Mouse (Mus musculus) ES-Bruce4 (cell line): ENCODE results near the gene Gse1.
A peak's percentile ranks its signal among the peaks of the same experiment; 100 is the strongest.

Experiments used
- CTCF ChIP-seq: IDR thresholded peaks from one replicate; pipeline ENCODE4 v1.8.1; 2011; ENCODE audit warnings: low read depth, low read length
- EP300 ChIP-seq: IDR thresholded peaks from 2 replicates; pipeline ENCODE4 v1.6.1; 2011; ENCODE audit warnings: low read depth, low read length; ENCODE audit not compliant: insufficient read depth

DNA sequence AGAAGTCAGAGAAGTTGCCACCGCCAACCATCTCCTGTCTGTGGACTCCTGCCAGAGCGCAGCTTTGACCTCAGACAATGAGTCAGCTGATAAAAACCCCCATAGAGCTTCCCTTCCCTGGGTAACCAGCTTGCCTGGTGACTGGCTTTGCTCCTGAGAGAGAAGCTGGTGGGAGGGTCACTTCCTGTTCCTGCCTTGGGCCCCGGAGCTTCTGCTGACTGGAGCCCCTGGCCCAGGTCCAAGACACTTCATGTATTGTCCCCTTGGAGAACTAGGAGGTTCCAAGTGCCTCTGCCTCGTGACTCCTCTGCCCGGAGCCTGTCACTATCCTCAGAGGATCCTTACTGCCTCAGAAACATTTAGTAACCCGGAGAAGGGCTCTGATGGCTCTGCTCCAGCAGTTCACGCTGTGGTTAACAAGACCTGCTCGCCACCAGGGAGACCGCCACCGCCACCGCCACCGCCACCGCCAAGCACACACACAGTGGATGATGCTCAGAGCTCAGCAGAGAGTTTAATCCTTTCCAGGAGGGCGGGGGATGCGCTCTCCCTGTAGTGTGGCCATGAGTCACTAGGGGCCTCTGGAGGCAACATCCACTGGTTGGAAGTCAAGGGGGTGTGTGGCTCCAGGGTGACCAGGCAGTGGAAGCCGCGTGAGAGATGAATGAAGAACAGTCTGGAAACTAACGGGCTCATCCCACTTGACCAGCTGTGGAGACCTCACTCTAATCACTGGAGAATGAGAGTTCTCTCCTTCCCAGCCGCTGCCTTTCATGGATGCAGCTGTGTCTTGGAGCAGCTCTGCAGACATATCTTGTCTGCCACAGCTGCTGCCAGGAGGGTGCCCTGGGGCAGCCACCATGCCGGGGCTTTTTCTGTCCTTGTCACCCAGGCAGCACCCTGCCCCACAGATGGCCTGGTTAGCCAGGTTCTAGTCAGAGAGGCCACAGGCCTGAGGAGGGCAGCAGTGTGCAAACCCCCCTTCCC lies 335.9 kb downstream of the Gse1 start:
- TF ChIP-seq EP300 (no peak), CTCF (peak; percentile 7)
